Mouse (Mus musculus): Measurements from ENCODE around the gene Dynlrb1.

Dynlrb1 gene

GRCm38 (mm10) chr2:155280116-155280515, 43.8 kb downstream of the Dynlrb1 start:
- no peak for DNase-seq (ENCODE audit: low spot score in 2 of 2)

GRCm38 (mm10) chr2:155283793-155284192, 47.5 kb downstream of the Dynlrb1 start:
- no peak for DNase-seq (ENCODE audit: low spot score in 2 of 2)

- no peak for DNase-seq (ENCODE audit: low spot score in 2 of 2)
Observed at GRCm38 (mm10) chr2:155284647-155285046, 48.3 kb downstream of the Dynlrb1 start.

GRCm38 (mm10) chr2:155285744-155286143, 49.4 kb downstream of the Dynlrb1 start:
- DNase-seq (ENCODE audit: low spot score in 2 of 2), result no peak

- DNase-seq (ENCODE audit: low spot score in 2 of 2), result no peak
Observed at GRCm38 (mm10) chr2:155287456-155288250, 51.3 kb downstream of the Dynlrb1 start.

GRCm38 (mm10) chr2:155290066-155290465, 53.7 kb downstream of the Dynlrb1 start:
- no peak for DNase-seq (ENCODE audit: low spot score in 2 of 2)

GRCm38 (mm10) chr2:155293382-155293781, 57.0 kb downstream of the Dynlrb1 start:
- DNase-seq (ENCODE audit: low spot score in 2 of 2), result no peak

- no peak for DNase-seq (ENCODE audit: low spot score in 2 of 2)
Observed at GRCm38 (mm10) chr2:155293946-155294345, 57.6 kb downstream of the Dynlrb1 start.

GRCm38 (mm10) chr2:155295453-155295852, 59.1 kb downstream of the Dynlrb1 start:
- no peak for DNase-seq (ENCODE audit: low spot score in 2 of 2)

GRCm38 (mm10) chr2:155299563-155299962, 63.2 kb downstream of the Dynlrb1 start:
- no peak for DNase-seq (ENCODE audit: low spot score in 2 of 2)
